Mouse (Mus musculus) olfactory bulb, adult 2 months (tissue): ENCODE data around the gene Hsd17b11. TPM values are rescaled to one million over a fixed set of nuclear protein-coding genes. Genes with fewer than 3 reads are reported as not detected.

ENCODE experiments used
- H3K27ac ChIP-seq: fragments of 200-500 bp; 2 replicates; pipeline ENCODE4 v1.5.1; 2012; ENCODE audit warnings: low read depth, low read length; ENCODE audit not compliant: insufficient read depth
- H3K4me1 ChIP-seq: fragments of 200-500 bp; 2 replicates; pipeline ENCODE4 v1.6.1; 2012; ENCODE audit warnings: low read length; ENCODE audit not compliant: control insufficient read depth, insufficient read depth
- H3K4me3 ChIP-seq: fragments of 200-500 bp; 2 replicates; pipeline ENCODE4 v1.5.1; 2012; ENCODE audit warnings: mild to moderate bottlenecking, low read depth, low read length, moderate library complexity; ENCODE audit not compliant: insufficient read depth
- CTCF ChIP-seq: fragments of 200-500 bp; IDR thresholded peaks from 2 replicates; pipeline ENCODE4 v1.5.1; 2012; ENCODE audit warnings: low read depth, mild to moderate bottlenecking, low read length, moderate library complexity; ENCODE audit not compliant: insufficient read depth
- POLR2A ChIP-seq: fragments of 200-500 bp; IDR thresholded peaks from 2 replicates; pipeline ENCODE4 v1.6.1; 2012; ENCODE audit warnings: mild to moderate bottlenecking, low read depth, low read length, moderate library complexity; ENCODE audit not compliant: insufficient read depth
- WGBS: fragments of 180-500 bp; shearing (Covaris S2); methylation state at CpG from one replicate; pipeline ENCODE4 v1.1.7; 2018; 5-methylcytosine and 5-hydroxymethylcytosine counted together
- polyA plus RNA-seq: library from polyadenylated mRNA; stranded (reverse); fragments of >200 nt; gene quantifications from 2 replicates; pipeline ENCODE4 v1.2.4, GENCODE M21; 2012; ENCODE audit warnings: low replicate concordance; ENCODE audit not compliant: missing spikeins, insufficient read depth, insufficient read length

Hsd17b11 gene
- polyA plus RNA-seq, 1 experiment, result not detected

GRCm38 (mm10) chr5:104056295-104056694, 34.6 kb upstream of the Hsd17b11 start:
- Histone ChIP-seq H3K4me3 (no peak overlapping the region), H3K27ac (no peak overlapping the region), H3K4me1 (peaks cover 16% of the 10 kb centered on the region; the same call in 1 of the 2 replicates)
- WGBS, result 80% methylated on average over 7 of the region's 7 CpGs
- TF ChIP-seq CTCF (no peak), POLR2A (no peak)

GRCm38 (mm10) chr5:104055816-104056215, 34.1 kb upstream of the Hsd17b11 start:
- Histone ChIP-seq H3K27ac (no peak overlapping the region), H3K4me3 (no peak overlapping the region), H3K4me1 (peaks cover 16% of the 10 kb centered on the region; the same call in 1 of the 2 replicates)
- WGBS, result 93% methylated on average over 4 of the region's 4 CpGs
- no peak for TF ChIP-seq POLR2A
- no peak for TF ChIP-seq CTCF

DNA sequence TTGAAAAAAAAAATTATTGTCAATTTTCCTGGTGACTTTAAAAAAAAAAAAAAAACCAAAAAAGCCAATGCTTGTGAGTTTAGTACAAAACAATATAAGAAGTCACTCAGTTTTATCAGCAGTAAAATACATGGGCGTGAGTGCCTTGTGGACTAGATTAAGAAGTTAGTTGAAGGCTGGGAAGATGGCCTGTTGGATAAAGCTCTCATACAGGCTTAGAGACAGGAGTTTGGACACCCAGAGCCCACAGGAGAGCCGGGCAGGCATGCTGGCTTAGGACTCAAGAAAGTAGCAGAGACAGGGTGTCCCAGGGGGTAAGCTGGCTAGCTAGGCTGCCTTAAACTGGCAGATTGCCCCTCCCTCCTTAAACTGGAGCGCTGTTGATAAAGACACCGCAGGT, 33.2 kb upstream of the Hsd17b11 start:
- WGBS, result 96% methylated on average over 4 of the region's 4 CpGs

DNA sequence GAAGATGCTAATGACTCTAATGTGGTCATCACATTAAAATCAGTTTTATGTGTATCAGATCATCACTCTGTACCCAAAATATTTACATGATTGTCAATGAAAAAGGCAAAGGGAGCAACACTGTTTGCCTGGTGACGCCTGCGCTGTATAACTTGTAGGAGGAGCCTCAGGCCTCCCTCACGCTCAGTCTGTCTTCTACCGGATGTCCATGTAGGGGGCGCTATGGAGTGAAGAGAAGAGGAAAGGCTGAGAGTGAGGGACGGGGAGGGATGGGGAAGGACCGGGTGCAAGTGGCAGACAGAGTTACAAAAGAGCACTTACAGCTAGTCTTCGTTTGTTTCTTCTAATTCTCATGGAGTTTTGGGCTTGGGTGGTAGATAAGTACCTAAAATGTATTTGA, 31.2 kb upstream of the Hsd17b11 start:
- no peak for TF ChIP-seq CTCF
- TF ChIP-seq POLR2A, result no peak
- Histone ChIP-seq H3K27ac (no peak overlapping the region), H3K4me3 (no peak overlapping the region), H3K4me1 (peaks cover 10% of the 10 kb centered on the region)
- WGBS, result 61% methylated on average over 8 of the region's 8 CpGs

More for the DNA sequence above, 33.2 kb upstream of the Hsd17b11 start:
- TF ChIP-seq POLR2A (no peak), CTCF (no peak)
- H3K27ac ChIP-seq, result no peak overlapping the region
- peaks cover 13% of the 10 kb centered on the region for H3K4me1 ChIP-seq
- no peak overlapping the region for H3K4me3 ChIP-seq

DNA sequence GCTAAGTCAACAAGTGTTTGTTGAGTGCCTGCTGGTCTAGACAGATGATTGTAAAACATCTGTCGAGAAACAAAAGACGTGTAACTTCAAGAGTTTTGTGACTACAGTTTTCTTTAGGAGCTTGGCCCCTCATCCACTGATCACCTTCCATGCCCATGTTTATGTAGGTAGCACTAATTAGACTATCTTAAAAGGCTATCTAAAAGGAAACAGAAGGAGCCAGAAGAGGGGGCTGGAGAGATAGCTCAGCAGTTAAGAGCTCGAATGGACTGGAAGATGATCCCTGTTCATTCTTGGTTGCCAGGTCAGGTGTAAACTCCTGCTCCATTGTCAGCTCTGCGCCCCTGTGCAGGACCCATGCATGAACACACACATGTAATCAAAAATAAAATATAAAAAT, 26.4 kb upstream of the Hsd17b11 start:
- Histone ChIP-seq H3K4me3 (no peak overlapping the region), H3K27ac (no peak overlapping the region), H3K4me1 (peaks cover 10% of the 10 kb centered on the region)
- no peak for TF ChIP-seq CTCF
- no peak for TF ChIP-seq POLR2A
- WGBS, result 47% methylated on average over 4 of the region's 4 CpGs

DNA sequence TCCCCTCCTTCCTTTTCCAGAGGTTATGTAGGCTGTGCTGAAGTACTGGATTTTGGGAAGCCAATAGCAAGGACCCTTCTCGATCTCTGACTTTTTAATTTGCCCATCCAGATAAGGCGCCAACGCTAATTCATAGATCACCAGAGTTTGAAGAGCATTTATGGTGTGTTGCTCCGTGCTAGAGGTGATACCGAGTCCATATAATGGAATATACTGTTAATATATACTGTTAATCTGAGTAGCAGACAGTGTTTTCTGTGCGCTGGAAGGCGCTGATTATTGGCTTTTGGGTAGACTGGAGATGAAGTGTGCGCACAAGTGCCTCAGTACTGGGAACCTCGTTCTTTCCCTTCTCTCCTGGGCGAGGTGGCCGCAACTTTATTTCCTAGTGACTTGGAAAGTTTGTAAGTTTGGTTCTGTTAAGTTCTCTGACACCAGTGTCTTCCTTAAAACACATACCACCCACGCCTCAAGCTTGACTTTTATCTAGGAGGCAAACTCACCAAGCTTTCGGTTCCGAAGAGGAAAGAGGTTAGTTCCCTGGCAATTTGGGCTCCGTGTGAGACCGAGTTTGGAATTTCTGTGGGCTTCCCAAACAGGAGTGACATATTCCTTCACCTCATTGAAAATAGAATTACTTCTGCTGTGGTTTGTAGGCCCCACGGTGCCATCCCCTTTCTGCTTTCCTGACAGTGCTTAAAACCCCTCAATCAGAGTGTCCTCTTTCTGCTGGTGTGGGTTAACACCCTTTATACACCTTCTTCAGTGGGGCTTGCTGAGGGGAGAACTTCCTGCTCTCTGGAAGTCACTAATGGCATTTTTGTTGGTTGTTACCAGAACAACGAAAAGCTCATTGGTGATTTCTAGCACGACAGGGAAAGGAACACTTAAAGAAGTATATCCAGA, 25.7 kb upstream of the Hsd17b11 start:
- TF ChIP-seq CTCF (no peak), POLR2A (no peak)
- Histone ChIP-seq H3K4me3 (peak overlapping the region; percentile 90), H3K4me1 (peaks cover 7% of the 10 kb centered on the region), H3K27ac (peak overlapping the region; percentile 66)
- WGBS, result 3% methylated on average over 19 of the region's 19 CpGs

GRCm38 (mm10) chr5:104046256-104047199, 24.8 kb upstream of the Hsd17b11 start, which contains the start of gene Nudt9:
Nudt9 (plus strand) TSS chr5:104046306.
- Histone ChIP-seq H3K27ac (peak within 1 kb of the TSS; percentile 83), H3K4me3 (peak within 1 kb of the TSS; percentile 90), H3K4me1 (peaks cover 4% of the 10 kb centered on the region)
- peak; percentile 36; the same call in 1 of the 2 replicates for TF ChIP-seq POLR2A
- no peak for TF ChIP-seq CTCF
- WGBS, result 5% methylated on average over 90 of the region's 90 CpGs

DNA sequence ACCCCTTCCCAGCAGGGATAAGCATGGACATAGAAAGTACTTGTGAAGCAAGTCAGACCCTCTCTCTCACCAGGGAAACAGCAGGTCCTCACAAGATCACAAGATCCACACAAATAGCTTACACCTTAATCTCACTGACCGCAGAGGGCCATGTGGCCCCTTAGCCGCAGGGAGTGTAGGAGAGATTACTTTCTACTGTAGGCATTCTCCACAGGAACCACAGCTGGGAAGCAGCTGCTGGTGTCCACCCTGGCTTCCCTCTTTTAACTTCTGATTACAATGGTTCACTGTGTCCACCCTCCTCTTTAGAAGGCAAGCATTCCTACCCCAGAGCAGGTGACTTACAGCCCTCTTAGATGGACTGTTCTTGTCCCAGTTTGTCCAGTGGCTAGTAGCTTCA, 22.0 kb upstream of the Hsd17b11 start:
- Histone ChIP-seq H3K27ac (no peak overlapping the region), H3K4me3 (no peak overlapping the region), H3K4me1 (peaks cover 4% of the 10 kb centered on the region)
- WGBS, result 62% methylated on average over 2 of the region's 2 CpGs
- TF ChIP-seq CTCF (no peak), POLR2A (no peak)

- no peak overlapping the region for H3K4me3 ChIP-seq
- TF ChIP-seq POLR2A (no peak), CTCF (no peak)
- 70% methylated on average over 2 of the region's 2 CpGs for WGBS
Observed at GRCm38 (mm10) chr5:104042906-104043305, 21.2 kb upstream of the Hsd17b11 start.

More at GRCm38 (mm10) chr5:104042906-104043305, 21.2 kb upstream of the Hsd17b11 start:
- Histone ChIP-seq H3K4me1 (peaks cover 4% of the 10 kb centered on the region), H3K27ac (no peak overlapping the region; the same call in 1 of the 2 replicates)
